Mouse (Mus musculus): ENCODE measurements at regions not wholly inside any gene's neighbourhood (a gene's known extent, or its start where the extent isn't known, plus 50 kb on each side); places are given as distances from the start of the nearest gene placed in this dataset.

DNA sequence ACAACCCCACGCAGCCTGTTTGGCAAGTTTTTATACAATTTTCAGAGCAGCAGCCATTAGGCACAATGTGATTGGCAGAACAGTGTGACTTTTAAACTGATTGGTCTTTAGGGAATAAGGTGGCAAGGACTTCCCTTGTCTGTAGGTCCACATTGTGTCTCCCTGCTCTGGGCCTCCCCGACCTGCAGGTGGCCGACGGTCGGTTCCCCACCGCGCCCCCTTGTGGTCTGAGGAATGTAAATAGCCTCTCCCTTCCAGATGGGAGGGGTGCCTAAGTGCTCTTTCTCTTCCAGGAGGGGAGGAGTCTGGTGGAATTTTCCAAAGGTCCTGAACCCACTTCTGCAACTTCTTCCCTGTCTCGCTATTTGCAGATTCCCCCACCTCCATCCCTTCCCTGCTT is 52.5 kb upstream of the Prr5 start:
- peak; percentile 89 for DNase-seq

DNA sequence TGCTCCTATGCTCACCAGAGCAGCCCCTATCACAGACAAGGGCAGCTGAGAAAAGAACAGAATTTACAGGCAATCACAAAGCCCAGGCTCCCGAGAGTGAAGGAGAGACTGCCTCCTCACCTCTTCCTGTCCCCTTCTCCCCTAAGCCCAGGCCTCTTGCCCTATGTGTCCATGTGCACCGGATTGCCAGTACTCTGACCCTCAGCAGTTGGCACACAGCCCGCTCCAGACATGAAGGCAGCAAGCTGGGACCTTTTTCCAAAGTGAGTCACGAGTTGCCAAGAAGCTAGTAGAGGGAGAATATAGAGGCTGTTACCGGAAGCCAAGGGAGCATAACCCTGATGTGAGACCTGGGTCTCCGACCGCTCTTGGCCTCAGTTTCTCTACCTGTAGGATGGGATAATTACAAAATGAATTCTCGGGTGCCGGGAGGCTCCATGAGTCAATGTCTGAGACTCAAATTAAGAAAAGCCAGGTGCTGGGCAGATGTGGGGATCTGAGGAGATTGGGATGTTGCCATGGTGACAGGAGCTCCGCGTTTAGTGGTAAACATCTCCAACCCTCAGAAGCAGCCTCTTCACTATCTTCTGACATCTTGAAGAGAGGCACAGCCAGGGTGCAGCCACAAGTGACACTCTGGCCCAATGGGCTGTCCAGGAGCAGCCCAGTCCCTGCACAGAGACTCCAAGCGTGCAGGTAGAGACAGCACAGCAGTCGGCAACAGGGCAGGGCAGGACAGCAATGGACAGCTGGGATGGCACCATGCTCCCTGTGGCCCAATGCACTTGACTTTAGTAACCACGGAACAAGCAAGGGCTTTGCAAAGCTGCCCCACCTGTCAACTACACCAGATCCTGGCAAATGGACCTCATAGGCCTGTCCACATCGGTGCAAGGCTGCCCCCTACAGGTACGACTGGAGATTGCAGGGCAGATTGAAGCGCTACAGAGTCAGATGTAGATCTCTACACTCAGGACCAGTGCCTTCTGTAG is 55.6 kb upstream of the Prr5 start:
- DNase-seq = peak; percentile 94

DNA sequence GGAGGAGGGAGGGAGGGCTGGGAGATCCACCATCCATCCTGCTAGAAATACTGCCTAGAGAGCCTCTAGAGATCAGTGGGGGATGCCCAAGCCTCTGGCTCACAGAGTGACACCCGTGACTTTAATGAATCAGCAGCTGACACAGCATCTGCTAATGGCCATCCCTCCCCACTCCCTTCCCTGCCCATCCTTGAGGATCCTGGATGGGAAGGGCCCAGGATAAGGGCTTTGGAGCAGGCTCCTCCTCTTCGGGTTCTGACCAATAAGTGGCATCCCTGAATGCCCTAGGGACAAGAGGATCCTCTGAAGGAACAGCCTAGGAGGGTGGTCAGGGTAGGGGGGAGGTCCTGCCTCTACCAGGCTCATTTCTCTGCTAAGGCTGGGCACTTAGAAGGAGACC is 55.3 kb upstream of the Rtl6 start:
- no peak for DNase-seq

DNA sequence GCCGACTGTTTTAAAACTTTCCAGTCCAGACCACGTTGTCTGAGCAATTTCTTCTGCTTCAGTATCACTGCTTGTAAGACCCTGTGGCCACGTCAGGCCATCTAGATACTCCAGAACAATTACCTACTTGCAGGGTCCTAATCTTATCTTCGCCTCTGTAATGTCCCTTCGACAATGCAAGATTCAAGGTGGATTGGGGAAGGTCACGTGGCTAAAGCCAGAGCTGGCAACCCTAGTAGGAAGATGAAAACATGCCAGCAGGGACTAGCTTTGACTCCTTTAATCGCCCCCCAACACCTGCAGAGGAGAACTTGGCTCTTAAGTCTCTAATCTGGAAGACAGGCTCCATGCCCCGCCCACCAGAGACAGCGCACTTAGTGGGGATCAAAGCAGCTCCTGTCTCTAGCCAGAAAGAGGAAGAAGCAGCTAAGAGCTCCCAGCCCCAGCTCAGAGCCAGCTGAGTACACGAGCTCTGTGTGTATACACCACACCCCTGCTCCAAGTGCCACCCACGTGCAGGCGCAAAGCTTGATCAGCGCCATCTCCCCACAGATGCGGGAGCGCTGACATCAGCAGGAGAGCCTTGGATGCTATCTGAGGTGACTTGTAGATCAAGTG is 52.3 kb upstream of the Rtl6 start:
- no peak for DNase-seq

DNA sequence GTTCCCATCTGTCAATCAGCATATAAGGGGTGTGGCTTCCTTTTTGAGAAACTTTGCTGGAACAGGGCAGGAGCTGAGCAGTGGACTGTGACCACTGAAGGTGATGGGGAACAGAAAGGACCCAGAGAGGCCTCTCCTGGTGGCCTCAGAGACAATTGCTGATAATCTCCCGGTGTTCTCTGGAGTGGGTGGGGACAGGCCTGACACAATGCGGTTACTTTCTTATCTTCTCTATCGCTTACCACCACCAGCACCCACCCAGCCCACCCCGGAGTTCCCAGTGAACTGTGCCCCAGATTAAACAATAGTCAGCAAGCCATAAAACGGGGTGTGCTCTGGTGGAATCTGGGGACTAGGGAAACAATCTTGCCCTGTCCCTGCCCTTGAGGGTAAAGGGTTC is 51.4 kb upstream of the Rtl6 start:
- DNase-seq = no peak

Measured in kidney, postnatal 10 days (tissue).